Mouse (Mus musculus): ENCODE measurements around the gene Btn1a1.

DNA sequence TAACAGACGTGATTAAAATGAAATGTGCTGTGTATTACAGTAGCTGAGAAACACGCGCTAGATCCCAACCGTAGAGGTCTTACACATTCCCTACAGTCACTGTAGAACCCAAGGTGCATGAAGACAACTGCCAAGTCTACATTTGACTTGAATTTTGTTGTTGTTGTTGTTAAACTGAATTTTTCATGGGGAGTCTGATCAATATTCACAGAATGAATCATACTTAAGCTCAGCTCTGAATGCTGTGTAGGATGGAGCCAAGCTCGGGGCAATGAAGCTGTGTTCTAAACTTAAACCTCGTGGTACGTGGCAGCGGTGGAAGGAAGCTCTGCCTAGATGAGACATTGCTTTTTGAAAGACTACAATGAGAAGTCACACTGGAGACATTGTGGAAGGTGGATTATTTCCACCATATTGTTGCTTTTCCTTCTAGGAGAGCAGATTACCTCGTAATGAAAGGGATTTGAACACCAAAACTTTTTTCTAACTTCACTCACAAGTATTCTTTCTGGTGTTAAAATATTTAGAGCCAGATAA, 36.4 kb upstream of the Btn1a1 start:
- TF ChIP-seq CTCF (IDR thresholded peaks at IDR 0.05; ENCODE audit: insufficient read depth, low read length) (no peak), POLR2A (IDR thresholded peaks at IDR 0.05; ENCODE audit: borderline replicate concordance, extremely low read depth, low read depth, low read length) (no peak)
